18 mouse cellular contexts compared by ENCODE assay signal in the genomic region with DNA sequence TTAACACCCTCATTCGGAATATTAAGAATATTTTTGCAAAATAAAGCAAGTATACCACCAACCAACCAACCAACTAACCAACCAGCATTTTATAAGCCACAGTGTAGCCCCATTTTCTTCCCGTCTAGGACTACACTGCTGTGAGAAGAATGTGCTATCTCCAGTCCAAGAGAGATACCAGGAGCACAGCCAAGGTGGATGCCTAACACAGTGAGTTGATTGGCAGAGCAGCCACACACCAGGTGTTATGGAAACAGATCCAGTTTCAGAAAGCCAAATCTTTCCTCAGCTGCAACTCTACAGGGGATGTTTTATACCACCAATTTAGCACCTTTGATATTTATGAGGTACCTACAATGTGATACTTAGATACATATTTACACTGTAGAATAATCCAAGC. TPM values are rescaled to one million over a fixed set of nuclear protein-coding genes. Genes with fewer than 3 reads are reported as not detected.
"Had no signal": no experiment of that assay in that cellular context is flagged by ENCODE, and none has a peak within 500 bp of the region (broad histone marks: within the 10 kb centered on the region; RNA-seq: fewer than 3 reads in every experiment).

No protein-coding gene starts in this region.

- H3K4me1 ChIP-seq: limb, embryonic 13.5 days; liver, embryonic 15.5 days; midbrain, embryonic 10.5 days; neural tube, embryonic 15.5 days had no signal

- DNase-seq: kidney, adult 9 months; kidney, postnatal 10 days; layer of hippocampus, adult 9-11 months; layer of hippocampus, postnatal 36 days; left cerebral cortex, postnatal 4 days; lung, postnatal 10 days; lung, postnatal 4 days; midbrain, embryonic 14.5 days; thymus, adult 18-20 months; thymus, postnatal 36 days had no signal

- H3K9ac ChIP-seq: limb, embryonic 13.5 days; liver, embryonic 15.5 days; lung, embryonic 14.5 days; neural tube, embryonic 15.5 days had no signal

- H3K4me2 ChIP-seq: limb, embryonic 13.5 days; liver, embryonic 15.5 days; lung, embryonic 14.5 days; neural tube, embryonic 15.5 days had no signal

- H3K27me3 ChIP-seq: liver, embryonic 15.5 days; neural tube, embryonic 15.5 days had no signal

- H3K36me3 ChIP-seq: limb, embryonic 13.5 days; liver, embryonic 15.5 days; midbrain, embryonic 10.5 days; neural tube, embryonic 15.5 days had no signal

- H3K4me3 ChIP-seq: limb, embryonic 13.5 days; liver, embryonic 15.5 days; midbrain, embryonic 10.5 days; myocyte; neural tube, embryonic 15.5 days had no signal

- H3K9me3 ChIP-seq: limb, embryonic 13.5 days; liver, embryonic 15.5 days; midbrain, embryonic 10.5 days; neural tube, embryonic 15.5 days had no signal

- H3K27ac ChIP-seq: limb, embryonic 13.5 days; liver, embryonic 15.5 days; midbrain, embryonic 10.5 days; neural tube, embryonic 15.5 days had no signal

RNA-seq across cellular contexts. Expression of a gene that starts 57.6 kb away (rescaled TPM):
- polyA plus RNA-seq: large intestine, adult 2 months; limb, embryonic 13.5 days; liver, embryonic 15.5 days; midbrain, embryonic 10.5 days; midbrain, embryonic 14.5 days; myocyte; neural tube, embryonic 11.5 days; neural tube, embryonic 15.5 days had no signal
